Mouse (Mus musculus): ENCODE results near the gene Rps8. TPM values are rescaled to one million over a fixed set of nuclear protein-coding genes. Genes with fewer than 3 reads are reported as not detected.
A peak's percentile ranks its signal among the peaks of the same experiment; 100 is the strongest.

The Rps8 gene
- total and polyA plus RNA-seq, 3 experiments = 1,132 to 5,186 (median 1,156) TPM

DNA sequence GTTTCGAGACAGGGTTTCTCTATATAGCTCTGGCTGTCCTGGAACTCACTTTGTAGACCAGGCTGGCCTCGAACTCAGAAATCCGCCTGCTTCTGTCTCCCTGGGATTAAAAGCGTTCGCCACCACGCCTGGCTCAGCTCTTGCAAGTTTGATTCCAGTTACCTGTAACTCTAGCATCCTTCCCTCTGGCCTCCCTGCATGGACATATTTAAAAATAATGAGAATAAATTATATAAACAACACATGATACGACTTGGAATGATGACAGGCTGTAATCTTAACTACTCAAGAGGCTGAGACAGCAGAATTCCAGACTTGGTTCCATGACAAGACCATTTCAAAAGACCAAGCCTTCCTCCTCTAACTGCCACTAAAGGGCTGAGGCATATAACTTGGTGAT is 34.6 kb upstream of the Rps8 start:
- H3K9ac ChIP-seq (ENCODE audit: control insufficient read depth, low read depth, low read length, poor library complexity, severe bottlenecking) = no peak overlapping the region
- H3K4me3 ChIP-seq (ENCODE audit: control insufficient read depth in 1 of 2, insufficient read depth in 1 of 2, low read depth in 2 of 2, low read length in 2 of 2) = no peak overlapping the region

DNA sequence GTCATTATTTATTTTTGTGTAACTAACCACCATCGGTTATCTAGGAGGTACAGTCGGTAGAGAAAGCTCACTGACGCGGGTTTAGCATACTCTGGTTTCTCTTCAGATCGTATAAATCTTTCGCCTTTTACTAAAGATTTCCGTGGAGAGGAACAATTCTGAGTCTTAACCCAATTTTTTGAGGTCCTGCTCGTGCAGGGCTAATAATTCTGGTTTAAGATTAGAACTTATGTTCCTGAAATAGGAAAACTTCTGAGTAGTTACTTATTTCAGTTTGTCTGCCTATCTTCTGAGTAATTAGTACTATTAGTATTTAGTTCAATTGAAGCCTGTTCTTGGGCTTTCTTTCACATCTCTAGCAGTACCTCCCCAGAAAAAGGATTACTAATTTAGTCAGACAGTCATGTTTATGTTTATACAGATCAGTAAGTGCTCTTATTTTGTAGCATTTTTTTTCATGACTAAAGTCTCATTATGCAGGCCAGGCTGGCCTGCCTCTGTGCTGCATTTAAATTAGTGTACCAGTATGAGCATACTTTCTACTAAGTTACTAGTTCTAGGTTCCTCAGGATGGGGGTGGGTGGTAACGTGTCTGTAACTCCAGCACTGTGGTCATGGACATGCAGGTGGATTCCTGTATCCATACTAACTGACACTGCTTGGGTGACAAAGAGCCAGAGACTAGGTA is 34.0 kb upstream of the Rps8 start:
- TF ChIP-seq TAL1 (IDR thresholded peaks at IDR 0.05; ENCODE audit: low read length) = no peak; the same call in 1 of the 2 replicates
- TF ChIP-seq POLR2A (IDR thresholded peaks at IDR 0.05; ENCODE audit: control insufficient read depth in 1 of 2, insufficient read depth in 1 of 2, low read depth in 1 of 2, low read length in 2 of 2, poor library complexity in 1 of 2) = peak; percentile 98 to 100
- TF ChIP-seq RAD21 (IDR thresholded peaks at IDR 0.05; ENCODE audit: low read depth, low read length) = no peak
- no peak for TF ChIP-seq SIN3A (IDR thresholded peaks at IDR 0.05; ENCODE audit: low read length)
- TF ChIP-seq GATA1 (IDR thresholded peaks at IDR 0.05; ENCODE audit: low read depth, low read length) = no peak
- no peak for TF ChIP-seq MAZ (IDR thresholded peaks at IDR 0.05; ENCODE audit: low read depth, low read length)
- TF ChIP-seq TBP (IDR thresholded peaks at IDR 0.05; ENCODE audit: low read depth, low read length) = peak; percentile 99
- no peak for TF ChIP-seq CHD1 (IDR thresholded peaks at IDR 0.05; ENCODE audit: low read depth, low read length)
- no peak for TF ChIP-seq EP300 (IDR thresholded peaks at IDR 0.05; ENCODE audit: low read depth in 1 of 2, low read length in 2 of 2)
- peak; percentile 100 for TF ChIP-seq POLR2AphosphoS5 (IDR thresholded peaks at IDR 0.05; ENCODE audit: borderline replicate concordance, low read depth, low read length)
- TF ChIP-seq ETS1 (IDR thresholded peaks at IDR 0.05; ENCODE audit: low read depth, low read length) = no peak
- TF ChIP-seq SMC3 (IDR thresholded peaks at IDR 0.05; ENCODE audit: low read depth, low read length) = no peak
- H3K36me3 ChIP-seq (ENCODE audit: control insufficient read depth in 1 of 2, insufficient read depth in 2 of 2, low read length in 2 of 2) = peaks cover 0 to 2% of the 10 kb centered on the region in 2 experiments; a peak in 2 of 4 replicates
- H3K79me2 ChIP-seq (ENCODE audit: control insufficient read depth, insufficient read depth, low read length, poor library complexity) = no peaks in the 10 kb centered on the region; the same call in 1 of the 2 replicates
- peaks cover 0 to 11% of the 10 kb centered on the region in 2 experiments; a peak in 2 of 4 replicates for H3K4me1 ChIP-seq (ENCODE audit: control insufficient read depth in 1 of 2, insufficient read depth in 2 of 2, low read length in 2 of 2)
- peak; percentile 96 for DNase-seq (ENCODE audit: low read depth, low spot score)
- H3K9ac ChIP-seq (ENCODE audit: control insufficient read depth, low read depth, low read length, poor library complexity, severe bottlenecking) = peak overlapping the region; percentile 57
- H3K9me3 ChIP-seq (replicated peaks; ENCODE audit: insufficient read depth, low read length) = no peaks in the 10 kb centered on the region
- no peak overlapping the region for H3K4me3 ChIP-seq (ENCODE audit: control insufficient read depth in 1 of 2, insufficient read depth in 1 of 2, low read depth in 2 of 2, low read length in 2 of 2)
- H3K27ac ChIP-seq (ENCODE audit: control insufficient read depth, low read depth, low read length) = peak overlapping the region; percentile 91
- no peaks in the 10 kb centered on the region for H3K27me3 ChIP-seq (ENCODE audit: control insufficient read depth in 1 of 2, insufficient read depth in 2 of 2, low read length in 2 of 2)

More for the DNA sequence above, 34.6 kb upstream of the Rps8 start:
- Histone ChIP-seq H3K27ac (ENCODE audit: control insufficient read depth, low read depth, low read length) (no peak overlapping the region), H3K36me3 (ENCODE audit: control insufficient read depth in 1 of 2, insufficient read depth in 2 of 2, low read length in 2 of 2) (peaks cover 0 to 2% of the 10 kb centered on the region in 2 experiments; a peak in 2 of 4 replicates), H3K4me1 (ENCODE audit: control insufficient read depth in 1 of 2, insufficient read depth in 2 of 2, low read length in 2 of 2) (peaks cover 0 to 8% of the 10 kb centered on the region in 2 experiments; a peak in 2 of 4 replicates), H3K27me3 (ENCODE audit: control insufficient read depth in 1 of 2, insufficient read depth in 2 of 2, low read length in 2 of 2) (no peaks in the 10 kb centered on the region), H3K79me2 (ENCODE audit: control insufficient read depth, insufficient read depth, low read length, poor library complexity) (no peaks in the 10 kb centered on the region; the same call in 1 of the 2 replicates), H3K9me3 (replicated peaks; ENCODE audit: insufficient read depth, low read length) (no peaks in the 10 kb centered on the region)
- no peak for DNase-seq (ENCODE audit: low read depth, low spot score)
- TF ChIP-seq RAD21 (IDR thresholded peaks at IDR 0.05; ENCODE audit: low read depth, low read length) (no peak), MAZ (IDR thresholded peaks at IDR 0.05; ENCODE audit: low read depth, low read length) (no peak), BHLHE40 (IDR thresholded peaks at IDR 0.05; ENCODE audit: borderline replicate concordance, low read depth, low read length) (no peak), POLR2A (IDR thresholded peaks at IDR 0.05; ENCODE audit: control insufficient read depth in 1 of 2, insufficient read depth in 1 of 2, low read depth in 1 of 2, low read length in 2 of 2, poor library complexity in 1 of 2) (peak in 1 of 2 experiments; percentile 57; a peak in 3 of 4 replicates)

All from MEL (cell line).